Mouse (Mus musculus) stomach, embryonic 14.5 days (tissue): ENCODE measurements around the gene Nfix. TPM values are rescaled to one million over a fixed set of nuclear protein-coding genes. Genes with fewer than 3 reads are reported as not detected.

ENCODE experiments used
- ATAC-seq: fragments of 200-750 bp; cut with Nextera tagmentation; 2 replicates; pipeline ENCODE4 v1.8.0; 2017; ENCODE audit warnings: low read depth, moderate TSS enrichment; ENCODE audit not compliant: insufficient number of reproducible peaks, insufficient read depth, low FRiP score
- H3K27ac ChIP-seq: fragments of 300-500 bp; sonication (generic); 2 replicates; pipeline ENCODE4 v1.5.1; 2014; ENCODE audit warnings: mild to moderate bottlenecking, low read length, moderate library complexity, mixed read lengths
- H3K27me3 ChIP-seq: fragments of 300-500 bp; sonication (generic); 2 replicates; pipeline ENCODE4 v1.6.1; 2014; ENCODE audit warnings: low read length, control low read depth, mixed read lengths; ENCODE audit not compliant: control insufficient read depth, insufficient read depth
- H3K36me3 ChIP-seq: fragments of 300-500 bp; sonication (generic); 2 replicates; pipeline ENCODE4 v1.6.1; 2014; ENCODE audit warnings: mild to moderate bottlenecking, control low read depth, low read length, moderate library complexity, mixed read lengths; ENCODE audit not compliant: control insufficient read depth, insufficient read depth
- H3K4me1 ChIP-seq: fragments of 300-500 bp; sonication (generic); 2 replicates; pipeline ENCODE4 v1.6.1; 2014; ENCODE audit warnings: low read length, control low read depth, mixed read lengths; ENCODE audit not compliant: control insufficient read depth, insufficient read depth
- H3K4me2 ChIP-seq: fragments of 300-500 bp; sonication (generic); replicated peaks from 2 replicates; pipeline ENCODE4 v1.6.1; 2014; ENCODE audit warnings: low read depth, low read length, control low read depth
- H3K4me3 ChIP-seq: fragments of 300-500 bp; sonication (generic); 2 replicates; pipeline ENCODE4 v1.5.1; 2014; ENCODE audit warnings: low read depth, low read length, control low read depth
- H3K9ac ChIP-seq: fragments of 300-500 bp; sonication (generic); replicated peaks from 2 replicates; pipeline ENCODE4 v1.6.1; 2014; ENCODE audit warnings: low read depth, mild to moderate bottlenecking, control low read depth, low read length, moderate library complexity, mixed read lengths
- H3K9me3 ChIP-seq: fragments of 300-500 bp; sonication (generic); 2 replicates; pipeline ENCODE4 v1.6.1; 2016; ENCODE audit warnings: low read depth, low read length, control low read depth; ENCODE audit not compliant: control insufficient read depth
- WGBS: fragments of 180-500 bp; shearing (Covaris S2); extraction: QIAGEN DNeasy Blood & Tissue Kit; methylation state at CpG from one replicate; pipeline ENCODE4 v1.1.7; 2014; 5-methylcytosine and 5-hydroxymethylcytosine counted together
- polyA plus RNA-seq: library from polyadenylated mRNA; unstranded; fragments of >200 nt; fragmentation: Nextera tagmentation; extraction: Ambion mirVana; gene quantifications from 2 replicates; pipeline ENCODE4 v1.2.1, GENCODE M21; 2014

The Nfix gene
- polyA plus RNA-seq, 1 experiment from 2014 or later, result 37.8 TPM

DNA sequence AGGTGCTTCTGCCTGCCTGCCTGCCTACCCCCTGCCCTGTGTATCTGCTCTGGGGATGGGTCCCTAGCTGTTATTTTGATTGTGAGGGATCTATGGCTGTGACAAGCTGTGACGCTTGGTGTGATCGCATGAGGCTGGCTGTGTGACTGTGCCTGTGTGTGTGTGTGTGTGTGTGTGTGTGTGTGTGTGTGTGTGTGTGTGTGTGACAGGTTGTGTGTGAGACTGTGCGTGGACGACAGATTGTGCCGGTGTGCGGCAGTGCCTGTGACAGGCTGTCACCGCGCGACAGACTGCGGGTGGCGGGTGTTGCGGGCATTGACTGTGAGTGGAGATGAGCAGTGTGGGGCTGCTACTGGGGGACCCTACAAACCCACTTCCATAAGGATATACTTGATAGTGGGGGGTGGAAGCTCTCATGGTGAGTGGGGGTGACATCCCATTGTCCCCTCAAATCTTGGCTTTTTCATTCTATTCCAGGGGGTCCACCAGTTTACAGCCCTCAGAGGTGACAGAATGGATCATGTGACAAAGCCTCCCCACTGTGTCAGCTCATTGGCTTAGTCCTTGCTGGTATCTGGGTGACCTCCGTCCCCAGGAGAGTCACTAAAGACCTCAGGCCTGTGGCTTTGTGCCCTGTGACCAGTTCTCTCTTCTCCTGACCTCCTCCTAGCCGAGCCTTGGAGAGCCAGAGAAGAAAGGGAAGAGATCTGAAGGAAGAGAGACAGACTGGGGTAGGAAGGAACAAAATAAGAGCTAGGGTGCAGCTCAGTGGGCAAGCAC lies 12.4 kb downstream of the Nfix start:
- Histone ChIP-seq H3K27me3 (peaks cover 46% of the 10 kb centered on the region), H3K36me3 (no peaks in the 10 kb centered on the region; the same call in 1 of the 2 replicates), H3K9me3 (no peaks in the 10 kb centered on the region), H3K27ac (no peak overlapping the region), H3K4me2 (no peak overlapping the region), H3K4me3 (no peak overlapping the region), H3K4me1 (peaks cover 57% of the 10 kb centered on the region), H3K9ac (no peak overlapping the region)
- ATAC-seq, result no peak
- WGBS, result 41% methylated on average over 14 of the region's 14 CpGs

DNA sequence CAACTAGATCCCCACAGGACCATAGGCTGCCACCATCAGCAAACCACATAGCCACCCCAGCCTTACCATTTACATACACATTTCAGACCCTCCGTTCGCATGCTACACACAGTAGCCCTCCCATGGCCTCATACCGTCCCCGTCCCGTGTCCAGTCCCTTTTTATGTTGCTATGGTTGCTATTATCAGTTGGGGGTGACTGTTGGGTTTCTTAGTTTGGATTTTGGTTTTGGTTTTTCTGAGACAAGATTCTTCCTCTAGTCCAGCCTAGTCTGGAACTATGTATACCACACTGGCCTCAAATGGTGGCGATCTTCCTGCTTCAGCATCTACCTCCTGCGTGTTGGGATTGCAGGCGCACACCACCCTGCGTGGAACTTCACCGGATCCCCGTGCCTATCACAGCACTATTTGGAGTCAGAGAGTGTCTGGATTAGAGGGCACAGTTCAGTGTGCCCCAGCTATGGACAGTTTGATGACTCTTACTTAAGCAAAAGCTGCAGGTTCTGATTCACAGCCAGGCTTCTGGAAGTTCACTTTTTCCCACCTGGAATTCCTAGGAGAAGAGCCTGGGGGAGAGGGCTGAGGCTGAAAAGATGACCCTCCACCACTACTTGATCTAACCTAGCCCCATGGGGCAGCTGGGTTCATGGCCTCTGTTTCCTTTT lies 13.2 kb downstream of the Nfix start:
- Histone ChIP-seq H3K27me3 (peaks cover 53% of the 10 kb centered on the region), H3K9ac (no peak overlapping the region), H3K9me3 (no peaks in the 10 kb centered on the region), H3K36me3 (no peaks in the 10 kb centered on the region; the same call in 1 of the 2 replicates), H3K27ac (no peak overlapping the region), H3K4me3 (peak overlapping the region; percentile 6; the same call in 1 of the 2 replicates), H3K4me1 (peaks cover 57% of the 10 kb centered on the region), H3K4me2 (peak overlapping the region; percentile 8; the same call in 1 of the 2 replicates)
- no peak for ATAC-seq
- WGBS, result 34% methylated on average over 11 of the region's 11 CpGs

DNA sequence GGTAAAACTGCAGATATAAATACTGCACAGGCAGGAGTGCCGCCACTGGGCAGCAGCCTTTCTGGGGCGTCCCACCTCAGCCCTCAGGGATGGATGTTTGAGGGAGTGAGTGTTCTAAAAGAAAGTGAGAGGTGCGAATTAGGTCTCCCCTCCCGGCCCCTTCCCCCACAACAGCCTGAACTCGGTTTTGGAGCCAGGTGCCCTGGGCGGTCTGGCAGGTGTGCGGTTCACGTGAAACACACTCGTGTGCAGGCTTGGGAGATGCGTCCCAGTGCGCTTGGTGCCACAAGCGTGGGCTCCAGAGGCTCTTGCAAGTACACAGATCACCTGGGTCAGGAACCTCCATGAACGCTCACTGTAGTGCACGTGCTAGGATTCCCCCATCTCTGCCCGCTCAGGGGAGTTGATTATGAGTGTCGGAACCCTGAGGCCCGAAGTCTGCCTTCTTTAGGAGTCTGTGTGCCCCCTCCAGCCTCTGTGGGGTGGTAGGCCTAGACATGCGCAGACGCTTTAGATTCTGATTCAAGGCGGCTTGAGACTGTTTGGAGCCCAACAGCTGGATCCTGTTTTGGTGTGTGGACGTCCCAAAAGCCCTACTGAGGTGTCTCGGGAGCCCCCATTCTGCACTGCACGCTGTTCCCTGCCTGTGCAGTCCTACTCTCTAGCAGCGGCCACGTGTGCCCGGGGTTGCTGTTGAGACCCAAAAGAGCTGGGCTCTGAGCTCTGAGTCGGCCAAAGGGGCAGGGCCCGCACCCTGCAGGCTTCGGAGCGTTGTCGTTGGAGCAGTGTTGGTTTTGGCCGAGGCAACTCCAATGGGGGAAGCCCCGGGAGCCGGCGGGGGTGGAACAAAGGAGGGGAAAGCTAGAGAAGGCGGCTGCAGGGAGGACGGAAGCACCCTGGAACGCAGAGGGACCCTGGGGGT lies 14.1 kb downstream of the Nfix start:
- Histone ChIP-seq H3K27ac (no peak overlapping the region), H3K9ac (no peak overlapping the region), H3K4me1 (peaks cover 57% of the 10 kb centered on the region), H3K4me2 (peak overlapping the region; percentile 8; the same call in 1 of the 2 replicates), H3K27me3 (peaks cover 61% of the 10 kb centered on the region), H3K9me3 (no peaks in the 10 kb centered on the region), H3K4me3 (peak overlapping the region; percentile 6; the same call in 1 of the 2 replicates), H3K36me3 (no peaks in the 10 kb centered on the region; the same call in 1 of the 2 replicates)
- 13% methylated on average over 38 of the region's 38 CpGs for WGBS
- ATAC-seq, result peak; percentile 24; the same call in 1 of the 2 replicates

DNA sequence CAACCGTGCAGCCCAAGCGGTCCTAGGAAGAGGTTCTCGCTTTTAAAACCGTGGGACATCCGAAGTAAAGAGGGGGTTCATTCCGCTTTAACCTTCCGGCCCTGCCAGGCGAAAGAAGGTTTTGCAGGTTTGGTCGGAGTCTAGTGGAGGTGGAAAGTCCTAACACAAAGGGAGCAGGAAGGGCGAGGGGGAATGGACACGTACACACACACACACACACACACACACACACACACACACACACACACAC lies 14.7 kb downstream of the Nfix start:
- H3K4me2 ChIP-seq, result 0 out of 2 replicates have a peak overlapping the region, but pooled peaks have one; percentile 8

DNA sequence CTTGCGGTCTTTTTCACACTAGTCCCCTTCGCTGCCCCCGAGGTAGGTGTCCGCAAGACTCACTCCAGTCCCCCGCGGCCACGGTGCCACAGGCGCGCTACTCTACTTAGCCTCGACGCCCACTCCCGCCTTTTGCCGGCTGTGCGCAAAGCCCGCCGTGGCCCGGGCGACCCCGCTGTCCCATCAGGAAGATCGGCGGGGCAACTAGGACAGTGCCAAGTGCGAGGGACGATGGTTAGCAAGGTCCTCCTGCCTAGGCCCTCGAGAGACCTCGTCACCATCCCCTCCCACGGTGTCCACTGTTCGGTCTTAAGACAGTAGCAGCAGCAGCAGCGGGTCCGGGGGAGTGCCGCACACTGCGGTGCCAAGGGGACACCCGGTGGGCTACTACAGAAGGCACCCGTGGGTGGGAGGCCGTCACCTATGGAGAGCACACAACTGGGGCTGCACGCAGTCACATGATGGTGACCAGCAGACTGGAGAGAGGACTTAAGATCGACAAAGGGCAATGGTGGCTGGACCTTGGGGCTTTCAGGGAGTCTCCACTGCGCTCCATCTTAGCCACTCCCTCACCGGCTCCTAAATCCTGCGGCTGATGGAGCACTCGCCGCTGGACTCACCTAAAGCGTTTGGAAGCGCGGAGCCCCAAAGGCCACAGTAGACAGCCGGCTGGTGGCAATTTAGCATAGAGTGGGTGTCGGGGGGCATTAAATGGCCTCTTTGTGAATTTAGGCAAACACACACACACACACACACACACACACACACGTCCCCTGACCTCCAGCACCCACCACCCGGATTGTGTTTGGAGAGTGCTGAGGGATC lies 15.3 kb downstream of the Nfix start:
- Histone ChIP-seq H3K4me2 (peak overlapping the region; percentile 16), H3K4me3 (peak overlapping the region; percentile 16), H3K27me3 (peaks cover 67% of the 10 kb centered on the region), H3K9me3 (no peaks in the 10 kb centered on the region), H3K36me3 (no peaks in the 10 kb centered on the region; the same call in 1 of the 2 replicates), H3K4me1 (peaks cover 54% of the 10 kb centered on the region), H3K9ac (no peak overlapping the region), H3K27ac (no peak overlapping the region)
- WGBS, result 12% methylated on average over 48 of the region's 48 CpGs
- ATAC-seq, result no peak

More for the DNA sequence above, 14.7 kb downstream of the Nfix start:
- Histone ChIP-seq H3K4me3 (no peak overlapping the region), H3K4me1 (peaks cover 53% of the 10 kb centered on the region), H3K9ac (no peak overlapping the region), H3K36me3 (no peaks in the 10 kb centered on the region; the same call in 1 of the 2 replicates), H3K27ac (no peak overlapping the region), H3K27me3 (peaks cover 64% of the 10 kb centered on the region), H3K9me3 (no peaks in the 10 kb centered on the region)
- 17% methylated on average over 11 of the region's 11 CpGs for WGBS
- ATAC-seq, result no peak

DNA sequence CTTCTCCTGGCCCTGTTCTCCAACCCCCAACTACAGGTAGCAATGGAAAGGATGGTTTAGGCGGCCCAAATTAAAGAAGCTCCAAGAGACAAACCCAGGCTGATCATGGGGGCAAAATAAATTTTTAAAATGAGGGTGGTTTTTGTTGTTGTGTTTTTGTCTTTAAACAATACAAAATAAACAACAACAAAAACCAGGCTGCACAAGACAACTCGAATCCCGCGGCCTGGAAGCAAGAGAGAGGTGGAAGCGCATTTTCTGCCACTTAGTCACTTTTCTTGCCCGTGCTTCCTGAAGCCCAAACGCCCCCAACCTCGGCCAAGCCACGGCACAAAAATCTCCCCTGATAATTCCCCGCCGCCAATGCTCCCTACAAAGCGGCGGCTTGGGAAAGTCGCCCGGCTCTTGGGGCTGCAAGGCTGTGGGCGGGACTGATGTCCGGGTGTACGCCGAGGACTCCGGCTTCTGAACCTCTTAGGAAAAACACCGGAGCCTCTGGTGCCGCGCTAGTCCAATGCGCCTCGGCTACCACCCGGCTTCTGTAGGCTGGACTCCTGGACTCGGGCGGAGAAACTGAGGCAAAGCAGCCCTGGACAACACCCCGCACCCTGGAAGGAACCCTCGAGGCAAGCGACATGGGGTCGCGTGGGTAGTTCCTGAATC lies 16.1 kb downstream of the Nfix start:
- Histone ChIP-seq H3K4me1 (peaks cover 48% of the 10 kb centered on the region), H3K27me3 (peaks cover 73% of the 10 kb centered on the region), H3K9ac (no peak overlapping the region), H3K9me3 (no peaks in the 10 kb centered on the region), H3K4me2 (peak overlapping the region; percentile 16), H3K27ac (no peak overlapping the region), H3K4me3 (peak overlapping the region; percentile 16; the same call in 1 of the 2 replicates), H3K36me3 (no peaks in the 10 kb centered on the region; the same call in 1 of the 2 replicates)
- no peak for ATAC-seq
- 10% methylated on average over 33 of the region's 33 CpGs for WGBS

DNA sequence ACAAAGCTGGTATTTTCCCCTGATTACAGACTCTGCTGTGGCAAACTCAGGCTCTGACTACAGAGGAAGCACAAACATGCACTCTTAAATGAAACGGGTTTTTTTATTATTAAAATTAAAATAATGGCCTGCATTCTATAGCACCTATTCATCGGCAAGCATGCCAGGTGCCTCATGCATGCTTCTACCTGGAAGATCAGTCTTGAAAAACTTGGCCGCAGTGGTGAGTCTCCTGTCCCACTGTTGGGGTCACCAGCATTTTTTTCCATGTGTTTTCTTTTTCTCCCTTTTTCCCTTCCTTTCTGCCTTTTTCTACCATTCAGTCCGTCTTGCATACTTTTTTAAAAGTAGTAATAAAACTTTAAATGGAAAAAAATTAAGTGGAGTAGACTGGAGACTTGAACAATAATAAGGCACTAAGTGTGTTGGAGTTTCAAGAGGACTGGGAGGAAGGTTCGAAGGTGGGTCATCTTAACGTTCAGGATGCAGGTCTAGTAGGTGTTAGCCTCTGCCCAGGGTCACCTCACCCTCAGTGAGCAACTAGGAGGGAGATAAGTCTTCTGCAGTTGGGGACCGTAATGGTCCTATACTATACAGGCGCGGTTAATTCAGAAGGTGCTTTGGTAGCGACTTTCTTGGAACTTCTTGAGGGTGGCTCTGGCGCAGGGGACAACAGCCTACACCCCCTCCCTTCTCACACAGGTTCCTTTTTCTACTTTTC lies 16.8 kb downstream of the Nfix start:
- no peak for ATAC-seq
- Histone ChIP-seq H3K4me2 (no peak overlapping the region), H3K4me1 (peaks cover 46% of the 10 kb centered on the region), H3K36me3 (no peaks in the 10 kb centered on the region; the same call in 1 of the 2 replicates), H3K9me3 (no peaks in the 10 kb centered on the region), H3K4me3 (no peak overlapping the region), H3K27me3 (peaks cover 77% of the 10 kb centered on the region), H3K9ac (no peak overlapping the region), H3K27ac (no peak overlapping the region)
- 33% methylated on average over 11 of the region's 11 CpGs for WGBS
